Comparison of ENCODE assay signal across 7 mouse cellular contexts in genomic region chr9:53666665-53667019, GRCm38 (mm10). TPM values are rescaled to one million over a fixed set of nuclear protein-coding genes. Genes with fewer than 3 reads are reported as not detected.
DNase-seq lines count a peak whose midpoint lies in the region; ATAC-seq and TF ChIP-seq lines count a peak whose summit lies in the region.

No protein-coding gene starts in this region.

- no peak for TF ChIP-seq EP300 in lung, postnatal 0 days (IDR thresholded peaks at IDR 0.05)

- peak overlapping the region; percentile 86 for H3K4me2 ChIP-seq in lung, postnatal 0 days (replicated peaks; ENCODE audit: low read depth, low read length)
- H3K4me2 ChIP-seq in forebrain, embryonic 12.5 days, result peak overlapping the region; percentile 76
- H3K4me2 ChIP-seq in limb, embryonic 12.5 days, result peak overlapping the region; percentile 84
- peak overlapping the region; percentile 86 for H3K4me2 ChIP-seq in stomach, embryonic 14.5 days (replicated peaks; ENCODE audit: low read depth, low read length)

- H3K9ac ChIP-seq in lung, postnatal 0 days (replicated peaks; ENCODE audit: low read depth), result peak overlapping the region; percentile 100
- peak overlapping the region; percentile 94 for H3K9ac ChIP-seq in forebrain, embryonic 12.5 days
- H3K9ac ChIP-seq in limb, embryonic 12.5 days (replicated peaks), result peak overlapping the region; percentile 96
- H3K9ac ChIP-seq in stomach, embryonic 14.5 days (replicated peaks; ENCODE audit: low read depth, low read length), result peak overlapping the region; percentile 97

- peak overlapping the region; percentile 98 for H3K4me3 ChIP-seq in lung, postnatal 0 days (ENCODE audit: low read depth, low read length)
- peak overlapping the region; percentile 89 for H3K4me3 ChIP-seq in forebrain, embryonic 12.5 days (replicated peaks)
- H3K4me3 ChIP-seq in limb, embryonic 12.5 days (replicated peaks), result peak overlapping the region; percentile 91
- peak overlapping the region; percentile 96 for H3K4me3 ChIP-seq in stomach, embryonic 14.5 days (ENCODE audit: low read depth, low read length)

- under 1% methylated on average over 28 of the region's 28 CpGs for WGBS in lung, postnatal 0 days
- under 1% methylated on average over 28 of the region's 28 CpGs for WGBS in forebrain, embryonic 12.5 days
- WGBS in limb, embryonic 12.5 days, result under 1% methylated on average over 28 of the region's 28 CpGs
- under 1% methylated on average over 28 of the region's 28 CpGs for WGBS in stomach, embryonic 14.5 days

- no peaks in the 10 kb centered on the region for H3K9me3 ChIP-seq in lung, postnatal 0 days (ENCODE audit: low read length)
- no peaks in the 10 kb centered on the region for H3K9me3 ChIP-seq in forebrain, embryonic 12.5 days
- H3K9me3 ChIP-seq in limb, embryonic 12.5 days, result no peaks in the 10 kb centered on the region
- no peaks in the 10 kb centered on the region for H3K9me3 ChIP-seq in stomach, embryonic 14.5 days (ENCODE audit: control insufficient read depth, low read depth, low read length)

- no peaks in the 10 kb centered on the region for H3K27me3 ChIP-seq in lung, postnatal 0 days (replicated peaks; ENCODE audit: insufficient read depth, low read length)
- H3K27me3 ChIP-seq in forebrain, embryonic 12.5 days, result no peaks in the 10 kb centered on the region
- no peaks in the 10 kb centered on the region for H3K27me3 ChIP-seq in limb, embryonic 12.5 days
- H3K27me3 ChIP-seq in stomach, embryonic 14.5 days (ENCODE audit: control insufficient read depth, insufficient read depth, low read length), result no peaks in the 10 kb centered on the region

- H3K27ac ChIP-seq in lung, postnatal 0 days (ENCODE audit: low read length), result peak overlapping the region; percentile 98
- peak overlapping the region; percentile 95 for H3K27ac ChIP-seq in forebrain, embryonic 12.5 days
- peak overlapping the region; percentile 97 for H3K27ac ChIP-seq in limb, embryonic 12.5 days
- peak overlapping the region; percentile 94 for H3K27ac ChIP-seq in stomach, embryonic 14.5 days (ENCODE audit: low read length)

- DNase-seq in lung, postnatal 0 days (ENCODE audit: low spot score), result no peak
- DNase-seq in lung, postnatal 10 days, result no peak
- no peak for DNase-seq in thymus, adult 18-20 months
- DNase-seq in right cerebral cortex, postnatal 36 days (ENCODE audit: low spot score in 2 of 2), result no peak

- H3K36me3 ChIP-seq in lung, postnatal 0 days (ENCODE audit: insufficient read depth, low read length), result no peaks in the 10 kb centered on the region
- H3K36me3 ChIP-seq in forebrain, embryonic 12.5 days (replicated peaks), result no peaks in the 10 kb centered on the region
- no peaks in the 10 kb centered on the region for H3K36me3 ChIP-seq in limb, embryonic 12.5 days
- no peaks in the 10 kb centered on the region; the same call in 1 of the 2 replicates for H3K36me3 ChIP-seq in stomach, embryonic 14.5 days (ENCODE audit: control insufficient read depth, insufficient read depth, low read length)

- peak; percentile 13; the same call in 1 of the 2 replicates for ATAC-seq in lung, postnatal 0 days
- ATAC-seq in forebrain, embryonic 12.5 days (ENCODE audit: low FRiP score), result peak; percentile 66
- peak; percentile 49; the same call in 1 of the 2 replicates for ATAC-seq in limb, embryonic 12.5 days (ENCODE audit: insufficient number of reproducible peaks, insufficient read depth, low FRiP score, low TSS enrichment, low read depth)
- 0 out of 2 replicates have a peak, but pooled peaks have one; percentile 10 for ATAC-seq in stomach, embryonic 14.5 days (ENCODE audit: insufficient number of reproducible peaks, insufficient read depth, low FRiP score, low read depth)

- no peak for TF ChIP-seq CTCF in lung, postnatal 0 days (IDR thresholded peaks at IDR 0.05)

- H3K4me1 ChIP-seq in lung, postnatal 0 days (ENCODE audit: insufficient read depth, low read depth, low read length), result peaks cover 5% of the 10 kb centered on the region; the same call in 1 of the 2 replicates
- peaks cover 23% of the 10 kb centered on the region for H3K4me1 ChIP-seq in forebrain, embryonic 12.5 days
- peaks cover 17% of the 10 kb centered on the region for H3K4me1 ChIP-seq in limb, embryonic 12.5 days (replicated peaks)
- H3K4me1 ChIP-seq in stomach, embryonic 14.5 days (ENCODE audit: control insufficient read depth, insufficient read depth, low read length), result peaks cover 11% of the 10 kb centered on the region; the same call in 1 of the 2 replicates

RNA-seq across cellular contexts. Expression of gene Cul5, which starts 3.2 kb away (rescaled TPM):
- 24.2 and 25.2 TPM in 2 replicates for polyA plus RNA-seq in lung, postnatal 0 days (2015; fragmentation: Nextera tagmentation; extraction: Ambion mirVana)
- 48.4 and 48.6 TPM in 2 replicates for polyA plus RNA-seq in forebrain, embryonic 12.5 days (2016; fragmentation: Nextera tagmentation; extraction: Ambion mirVana)
- polyA plus RNA-seq in limb, embryonic 12.5 days (2016; fragmentation: Nextera tagmentation; extraction: Ambion mirVana), result 46.8 and 47.2 TPM in 2 replicates
- polyA plus RNA-seq in stomach, embryonic 14.5 days (2014; fragmentation: Nextera tagmentation; extraction: Ambion mirVana), result 48.6 and 50.7 TPM in 2 replicates

RNA-seq across cellular contexts. Expression of gene Rab39, which starts 39.4 kb away (rescaled TPM):
- 0.29 and 0.33 TPM in 2 replicates for polyA plus RNA-seq in lung, postnatal 0 days (2015; fragmentation: Nextera tagmentation; extraction: Ambion mirVana)
- 3.6 and 4.1 TPM in 2 replicates for polyA plus RNA-seq in forebrain, embryonic 12.5 days (2016; fragmentation: Nextera tagmentation; extraction: Ambion mirVana)
- polyA plus RNA-seq in limb, embryonic 12.5 days (2016; fragmentation: Nextera tagmentation; extraction: Ambion mirVana), result 0.24 and 0.41 TPM in 2 replicates
- polyA plus RNA-seq in stomach, embryonic 14.5 days (2014; fragmentation: Nextera tagmentation; extraction: Ambion mirVana), result 0.29 and 0.61 TPM in 2 replicates

RNA-seq across cellular contexts. Expression of gene Acat1, which starts 56.5 kb away (rescaled TPM):
- 65.7 and 66.6 TPM in 2 replicates for polyA plus RNA-seq in lung, postnatal 0 days (2015; fragmentation: Nextera tagmentation; extraction: Ambion mirVana)
- 79.0 and 86.2 TPM in 2 replicates for polyA plus RNA-seq in forebrain, embryonic 12.5 days (2016; fragmentation: Nextera tagmentation; extraction: Ambion mirVana)
- 68.5 and 68.6 TPM in 2 replicates for polyA plus RNA-seq in limb, embryonic 12.5 days (2016; fragmentation: Nextera tagmentation; extraction: Ambion mirVana)
- 114 and 116 TPM in 2 replicates for polyA plus RNA-seq in stomach, embryonic 14.5 days (2014; fragmentation: Nextera tagmentation; extraction: Ambion mirVana)

Comparison
In these comparisons a context has a peak if more than half of its experiments do, and no peak if none do; other contexts are left out.
1. ATAC-seq: peak in every context shown above with its lines; median percentile 66 in forebrain, embryonic 12.5 days; 49 in limb, embryonic 12.5 days; 13 in lung, postnatal 0 days; 10 in stomach, embryonic 14.5 days.